Mouse (Mus musculus) layer of hippocampus, postnatal 14 days (tissue): ENCODE data around the gene Igf2bp2. TPM values are rescaled to one million over a fixed set of nuclear protein-coding genes. Genes with fewer than 3 reads are reported as not detected.

Experiments used
- DNase-seq, 2 experiments: peaks; one replicate each; pipeline ENCODE4 v3.0.0; 2021 to 2022; ENCODE audit warnings: low spot score in 2 of 2, mixed read lengths in 1 of 2
- long read RNA-seq, 2 experiments: library from polyadenylated mRNA; stranded (forward); transcript quantifications; one replicate each; pipeline ENCODE4 v2.0.0; 2021
- total RNA-seq, 2 experiments: library from RNA; stranded (reverse); gene quantifications; 2 replicates each; pipeline ENCODE4 v1.2.3; 2021

The Igf2bp2 gene
- 1 to 10 TPM; 1.1 TPM for total RNA-seq
- long read RNA-seq, experiment 1: 0 reads
- long read RNA-seq, experiment 2, partial matches to known transcripts: 1 of 1 reads
- long read RNA-seq, experiment 2, other reads (novel, unspliced or antisense): 0 of 1 reads

GRCm38 (mm10) chr16:22162512-22163455 lies at the start of gene Igf2bp2:
TSS of gene Igf2bp2 (minus strand) at chr16:22163299.
- DNase-seq: peak in 1 of 2 experiments; percentile 3

- DNase-seq: no peak
Measured at GRCm38 (mm10) chr16:22203501-22203900, 40.4 kb upstream of the Igf2bp2 start.

- no peak for DNase-seq
Measured at GRCm38 (mm10) chr16:22201858-22202257, 38.8 kb upstream of the Igf2bp2 start.

- no peak for DNase-seq
Measured at GRCm38 (mm10) chr16:22200476-22200875, 37.4 kb upstream of the Igf2bp2 start.

GRCm38 (mm10) chr16:22187366-22187765 lies 24.3 kb upstream of the Igf2bp2 start:
- no peak for DNase-seq

GRCm38 (mm10) chr16:22185411-22185810 lies 22.3 kb upstream of the Igf2bp2 start:
- no peak for DNase-seq

- no peak for DNase-seq
Measured at GRCm38 (mm10) chr16:22184113-22184512, 21.0 kb upstream of the Igf2bp2 start.

GRCm38 (mm10) chr16:22182286-22182685 lies 19.2 kb upstream of the Igf2bp2 start:
- DNase-seq: no peak

- no peak for DNase-seq
Measured at GRCm38 (mm10) chr16:22178793-22179192, 15.7 kb upstream of the Igf2bp2 start.

GRCm38 (mm10) chr16:22177999-22178398 lies 14.9 kb upstream of the Igf2bp2 start:
- no peak for DNase-seq

GRCm38 (mm10) chr16:22168731-22169130 lies 5.6 kb upstream of the Igf2bp2 start:
- no peak for DNase-seq

GRCm38 (mm10) chr16:22165556-22165955 lies 2.5 kb upstream of the Igf2bp2 start:
- DNase-seq: no peak

GRCm38 (mm10) chr16:22164446-22164845 lies 1.3 kb upstream of the Igf2bp2 start:
- DNase-seq: no peak

GRCm38 (mm10) chr16:22163456-22163851 lies 355 bp upstream of the Igf2bp2 start:
- DNase-seq: no peak

- peak in 1 of 2 experiments; percentile 4 for DNase-seq
Measured at GRCm38 (mm10) chr16:22162066-22162511, 1.0 kb downstream of the Igf2bp2 start.

GRCm38 (mm10) chr16:22161351-22162065 lies 1.6 kb downstream of the Igf2bp2 start:
- DNase-seq: peak in 1 of 2 experiments; percentile 5

- no peak for DNase-seq
Measured at GRCm38 (mm10) chr16:22160386-22161145, 2.5 kb downstream of the Igf2bp2 start.

- no peak for DNase-seq
Measured at GRCm38 (mm10) chr16:22152941-22153444, 10.1 kb downstream of the Igf2bp2 start.

GRCm38 (mm10) chr16:22151706-22152315 lies 11.3 kb downstream of the Igf2bp2 start:
- no peak for DNase-seq

- no peak for DNase-seq
Measured at GRCm38 (mm10) chr16:22150421-22150820, 12.7 kb downstream of the Igf2bp2 start.
